Mouse (Mus musculus) ovary, adult 18-20 months (tissue): ENCODE data around the gene Immp2l.

ENCODE experiments used
- DNase-seq: peaks from one replicate; pipeline ENCODE4 v3.0.0; 2022; ENCODE audit warnings: low spot score, mixed read lengths

Immp2l gene

DNA sequence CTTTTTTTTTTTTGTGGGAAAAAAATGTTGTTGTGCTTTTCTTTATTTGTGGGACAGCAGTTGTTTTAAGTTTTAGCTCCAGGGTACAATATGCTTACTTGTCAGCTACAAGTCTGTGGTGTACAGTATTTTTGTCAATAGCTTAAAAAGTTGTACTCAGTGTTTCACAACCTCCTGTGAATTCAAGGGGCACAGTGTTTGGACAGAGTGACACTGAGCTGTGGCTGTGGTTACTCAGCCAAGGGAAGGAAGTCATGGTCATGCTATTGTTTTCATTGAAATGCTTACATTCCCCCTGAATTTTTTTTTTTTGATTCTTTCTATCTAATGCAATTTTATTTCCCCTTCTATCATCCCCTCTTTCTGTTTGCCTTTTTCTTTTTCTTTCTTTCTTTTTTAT is 159.0 kb downstream of the Immp2l start:
- no peak for DNase-seq

GRCm38 (mm10) chr12:41185060-41185459 is 161.2 kb downstream of the Immp2l start:
- DNase-seq, result no peak

DNA sequence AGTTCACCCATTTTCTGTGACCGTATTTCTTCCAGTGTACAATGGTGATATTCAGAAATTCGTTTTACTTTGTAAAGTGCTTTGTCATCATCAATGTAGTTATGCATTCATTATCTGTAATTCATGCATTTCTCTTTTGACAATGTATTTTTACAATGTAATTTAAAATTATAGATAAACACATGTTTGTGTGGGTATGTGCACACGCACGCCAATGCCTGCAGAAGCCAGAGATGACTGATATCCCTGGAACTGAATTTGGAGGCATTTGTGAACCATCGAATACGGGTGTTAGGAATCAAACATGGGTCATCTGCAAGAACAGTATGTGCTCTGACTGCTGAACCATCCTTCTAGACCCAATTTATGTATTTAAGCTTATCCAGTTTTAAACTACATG is 161.6 kb downstream of the Immp2l start:
- no peak for DNase-seq

- DNase-seq, result no peak
Measured at GRCm38 (mm10) chr12:41192829-41193228, 168.9 kb downstream of the Immp2l start.

GRCm38 (mm10) chr12:41196374-41196773 is 172.5 kb downstream of the Immp2l start:
- no peak for DNase-seq

DNA sequence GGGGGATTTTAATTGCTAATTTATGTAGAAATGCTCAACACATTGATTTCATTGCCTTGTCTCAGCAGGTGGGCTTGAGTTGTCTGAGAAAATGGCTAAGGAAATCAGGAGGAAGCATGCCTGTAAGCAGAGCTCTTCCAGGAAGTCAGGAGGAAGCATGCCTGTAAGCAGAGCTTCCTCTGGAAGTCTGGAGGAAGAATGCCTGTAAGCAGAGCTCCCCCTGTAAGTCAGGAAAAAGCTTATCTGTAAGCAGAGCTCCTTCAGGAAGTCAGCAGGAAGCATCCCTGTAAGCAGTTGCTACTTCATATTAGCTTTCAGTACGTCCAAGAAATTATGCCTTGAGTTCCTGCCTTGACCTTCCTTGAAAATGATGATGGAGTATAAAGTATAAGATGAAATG is 191.3 kb downstream of the Immp2l start:
- no peak for DNase-seq

- no peak for DNase-seq
Measured at GRCm38 (mm10) chr12:41221893-41222292, 198.0 kb downstream of the Immp2l start.

GRCm38 (mm10) chr12:41223686-41224085 is 199.8 kb downstream of the Immp2l start:
- no peak for DNase-seq

DNA sequence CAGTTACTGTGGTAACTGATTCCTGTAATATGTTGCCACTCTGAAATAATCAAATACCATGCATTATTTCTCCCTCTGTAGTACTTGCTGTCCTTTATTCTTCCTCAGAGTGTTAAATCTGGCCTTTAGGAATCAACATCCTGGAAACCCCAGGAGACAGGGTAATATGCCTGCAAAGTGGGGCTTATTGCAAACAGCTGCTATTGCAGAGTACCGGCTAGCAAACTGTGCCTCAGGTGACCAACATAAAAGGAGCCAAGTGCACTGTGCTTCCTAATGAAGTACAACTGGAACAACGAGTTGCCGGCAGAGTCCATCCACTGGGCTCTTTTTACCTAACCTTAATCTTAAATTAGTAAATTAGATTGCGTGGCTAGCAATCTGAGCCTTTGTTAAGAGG is 200.6 kb downstream of the Immp2l start:
- DNase-seq, result no peak

- no peak for DNase-seq
Measured at GRCm38 (mm10) chr12:41231966-41232365, 208.1 kb downstream of the Immp2l start.

GRCm38 (mm10) chr12:41237880-41238279 is 214.0 kb downstream of the Immp2l start:
- no peak for DNase-seq

DNA sequence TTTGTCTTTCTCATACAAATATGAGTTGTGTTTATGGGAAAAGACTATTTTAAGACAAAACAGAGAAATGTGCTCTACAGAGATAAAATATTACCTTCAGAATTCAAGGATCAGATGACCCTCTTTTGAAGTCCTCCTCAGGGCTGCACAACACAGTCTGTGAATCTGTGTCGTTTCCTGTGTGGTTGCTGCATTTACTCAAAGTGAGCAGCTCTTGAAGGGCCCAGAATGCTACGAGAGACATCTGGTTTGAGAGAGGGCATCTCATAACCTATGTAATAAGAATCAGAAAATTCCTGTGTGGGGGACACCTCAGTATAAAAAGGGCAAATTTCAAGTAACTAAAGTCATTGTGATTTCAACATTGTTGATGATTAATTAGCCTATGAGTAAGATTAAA is 217.3 kb downstream of the Immp2l start:
- DNase-seq, result no peak

DNA sequence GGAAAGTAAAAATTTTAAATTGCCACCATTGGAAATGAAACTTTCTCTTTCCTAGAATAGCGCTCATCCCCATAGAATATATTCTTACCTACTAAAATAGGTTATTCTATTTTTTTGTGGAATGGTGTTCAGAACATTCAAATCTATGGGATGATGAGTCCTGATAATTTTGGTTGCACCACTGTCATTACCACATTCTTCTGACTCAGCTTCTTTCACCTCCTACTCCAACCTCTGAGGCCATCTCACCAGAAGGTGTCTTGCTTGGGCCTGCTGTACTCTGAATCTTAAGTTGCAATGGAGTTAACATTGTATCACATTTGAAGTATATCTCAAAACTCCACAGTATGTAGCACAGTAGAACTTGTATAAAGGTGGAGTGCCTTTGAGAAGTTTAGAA is 224.4 kb downstream of the Immp2l start:
- DNase-seq, result no peak

- no peak for DNase-seq
Measured at GRCm38 (mm10) chr12:41250123-41250522, 226.2 kb downstream of the Immp2l start.

DNA sequence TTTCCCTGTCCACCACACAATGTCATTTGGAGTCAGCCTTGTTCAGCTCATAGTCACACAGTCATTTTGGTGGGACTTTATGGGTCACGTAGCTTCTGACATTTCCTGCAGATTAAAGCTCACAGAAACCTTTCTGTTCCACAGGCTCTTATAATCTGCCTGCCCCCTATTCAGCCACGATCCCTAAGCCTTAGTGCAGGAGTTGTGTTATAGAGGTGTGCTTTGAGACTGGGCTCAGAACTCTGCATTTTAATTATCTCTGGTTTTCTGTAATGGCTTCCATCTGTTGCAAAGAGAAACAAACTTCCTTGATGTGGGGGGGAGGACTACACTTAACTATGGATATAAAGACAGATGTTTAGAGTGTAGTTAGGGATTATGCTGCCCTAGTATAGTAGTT is 234.0 kb downstream of the Immp2l start:
- DNase-seq, result no peak

DNA sequence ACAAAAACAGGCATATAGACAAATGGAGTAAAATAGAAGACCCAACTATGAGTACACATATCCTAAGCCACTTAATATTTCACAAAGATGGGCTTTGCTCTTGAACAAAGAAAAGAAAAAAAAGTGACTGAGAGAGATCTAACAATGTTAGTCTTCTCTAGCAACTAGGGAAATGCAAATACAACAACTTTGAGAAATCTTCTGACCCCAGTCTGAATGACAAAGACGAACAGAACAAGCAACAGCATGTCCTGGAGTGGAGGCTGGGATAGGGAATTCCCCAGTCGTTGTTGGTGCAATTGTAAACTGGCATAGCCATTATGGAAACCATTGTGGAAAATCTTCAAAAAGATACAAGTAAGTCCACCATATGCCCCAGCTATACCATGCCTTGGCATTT is 235.7 kb downstream of the Immp2l start:
- no peak for DNase-seq

- DNase-seq, result no peak
Measured at GRCm38 (mm10) chr12:41274136-41274535, 250.2 kb downstream of the Immp2l start.

DNA sequence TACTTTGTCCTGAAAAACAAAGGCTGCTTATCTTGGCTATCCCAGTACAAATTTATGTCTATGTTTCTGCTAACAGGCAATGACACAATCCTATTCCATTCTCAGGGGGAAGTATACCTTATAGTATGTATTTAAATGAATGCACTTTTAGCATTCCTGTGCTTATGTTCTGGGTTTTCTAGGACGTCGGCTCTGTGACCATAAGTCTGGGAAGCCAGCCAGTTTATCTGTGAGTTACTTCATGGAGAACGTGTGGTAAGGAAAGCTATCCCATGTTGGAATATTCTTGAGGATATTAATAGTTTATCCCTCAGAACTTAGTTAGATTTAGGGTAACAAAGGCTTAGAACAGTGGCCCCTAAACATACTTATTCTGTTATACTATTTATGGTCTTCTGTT is 251.5 kb downstream of the Immp2l start:
- DNase-seq, result no peak

DNA sequence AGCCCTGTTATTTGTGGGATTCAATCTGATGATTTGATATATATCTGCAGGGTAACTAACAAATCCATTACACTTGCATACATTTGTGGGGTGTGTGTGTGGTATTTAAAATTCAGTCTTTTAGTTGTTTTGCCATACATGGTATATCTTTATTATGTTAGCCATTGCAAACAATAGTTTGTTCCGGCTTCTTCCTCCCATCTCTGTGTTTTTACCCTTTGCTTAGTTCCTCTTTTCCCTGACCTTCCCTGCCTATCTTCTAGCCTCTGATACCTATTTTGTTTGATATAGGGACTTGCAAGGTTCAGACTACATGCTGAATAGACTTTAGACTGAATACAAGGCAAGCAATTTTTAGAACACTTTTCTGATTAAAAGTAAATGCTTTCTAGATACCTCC is 254.0 kb downstream of the Immp2l start:
- DNase-seq, result no peak

- no peak for DNase-seq
Measured at GRCm38 (mm10) chr12:41289047-41289446, 265.2 kb downstream of the Immp2l start.

DNA sequence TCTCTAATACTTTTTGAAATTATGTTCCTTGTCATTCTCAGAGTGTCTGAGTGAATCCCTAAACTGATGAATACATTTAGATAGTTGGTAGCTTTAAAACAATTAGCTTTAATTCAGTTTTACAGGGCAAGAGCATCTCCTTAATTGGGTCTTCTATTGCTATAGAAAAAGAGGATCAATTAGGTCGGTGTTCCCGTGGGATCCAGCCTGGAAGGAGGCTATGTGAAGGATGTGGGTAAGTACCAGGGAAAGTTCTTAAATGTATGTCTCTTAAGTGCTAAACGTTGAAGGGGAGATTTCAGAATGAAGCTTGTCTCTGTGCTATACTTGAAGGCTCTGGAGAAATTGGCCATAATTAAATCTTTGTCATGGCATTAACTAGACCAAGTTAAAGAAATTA is 283.1 kb downstream of the Immp2l start:
- DNase-seq, result no peak

DNA sequence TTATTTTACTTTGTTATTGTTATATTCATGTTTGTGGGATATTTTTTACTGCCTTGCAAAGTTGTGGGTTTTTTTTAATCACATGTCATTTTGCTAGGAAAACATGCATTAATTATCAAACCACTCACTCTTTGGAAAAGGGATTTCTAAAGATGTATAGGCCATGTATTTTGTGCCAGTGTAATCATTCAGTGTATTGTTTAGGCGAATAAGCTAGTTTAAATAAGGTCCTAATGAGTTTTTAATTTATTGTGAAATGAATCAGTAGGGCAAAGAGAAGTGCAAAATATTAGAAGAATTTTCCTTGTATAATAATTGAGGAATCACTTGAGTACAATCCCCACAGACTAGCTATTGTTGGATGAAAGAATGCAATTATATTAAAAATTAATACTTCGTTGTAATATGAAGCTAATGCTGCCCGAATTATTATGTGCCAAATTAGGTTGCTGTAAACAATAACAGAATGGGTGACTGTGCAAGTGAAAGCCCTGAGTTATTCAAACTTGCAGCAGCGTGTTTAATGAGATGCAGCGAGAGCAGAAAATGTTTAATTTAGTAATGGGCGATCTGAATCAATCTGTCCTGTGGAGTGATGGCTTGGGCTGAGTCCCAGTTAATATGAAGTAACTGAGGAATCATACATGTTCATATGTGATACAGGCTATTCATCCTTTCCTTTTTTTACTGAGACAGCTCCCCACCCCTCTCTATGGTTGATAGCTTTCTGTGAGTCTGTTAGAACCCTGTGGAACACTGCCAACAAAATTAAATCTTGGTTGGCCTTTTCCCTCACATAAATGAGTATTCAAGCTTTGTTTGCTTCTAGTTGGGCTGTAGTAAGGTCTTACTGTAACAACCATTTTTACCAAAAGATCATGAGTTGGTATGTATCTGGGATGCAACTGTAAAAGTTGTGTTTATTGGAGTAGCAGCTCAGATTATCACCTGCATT is 285.1 kb downstream of the Immp2l start:
- no peak for DNase-seq

- no peak for DNase-seq
Measured at GRCm38 (mm10) chr12:41313391-41313790, 289.5 kb downstream of the Immp2l start.
